Mouse (Mus musculus): Measurements from ENCODE around the gene Rhox2h. TPM values are rescaled to one million over a fixed set of nuclear protein-coding genes. Genes with fewer than 3 reads are reported as not detected.
"Not testable (repeated sequence)": the region's sequence is repeated elsewhere in the genome, so short reads cannot be mapped to it uniquely, and the experiment has no call there.

Rhox2h gene
- not detected in 2 replicates for total RNA-seq (2015)
- not detected in 2 replicates for total RNA-seq (2017)

GRCm38 (mm10) chrX:37673177-37673576 is at the start of gene Rhox2h:
Gene Rhox2h (minus strand): TSS chrX:37673277.
- not testable (repeated sequence) for ATAC-seq (ENCODE audit: poor library complexity, severe bottlenecking)

- ATAC-seq (ENCODE audit: poor library complexity, severe bottlenecking), result no peak
These were observed 28.8 kb upstream of the Rhox2h start for GRCm38 (mm10) chrX:37701821-37702387.

GRCm38 (mm10) chrX:37692261-37692660 is 19.2 kb upstream of the Rhox2h start:
- ATAC-seq (ENCODE audit: poor library complexity, severe bottlenecking), result no peak

- ATAC-seq (ENCODE audit: poor library complexity, severe bottlenecking), result no peak
These were observed 10.1 kb upstream of the Rhox2h start for GRCm38 (mm10) chrX:37683031-37683715.

- not testable (repeated sequence) for ATAC-seq (ENCODE audit: poor library complexity, severe bottlenecking)
These were observed 4.4 kb downstream of the Rhox2h start, which contains the start of gene Rhox3h for GRCm38 (mm10) chrX:37668664-37669063. Gene Rhox3h (minus strand): TSS chrX:37668764.

- ATAC-seq (ENCODE audit: poor library complexity, severe bottlenecking), result not testable (repeated sequence)
These were observed 21.9 kb downstream of the Rhox2h start, which contains the start of gene Rhox4g for GRCm38 (mm10) chrX:37651227-37651626. Gene Rhox4g (minus strand): TSS chrX:37651327.

- not testable (repeated sequence) for ATAC-seq (ENCODE audit: poor library complexity, severe bottlenecking)
These were observed 29.7 kb downstream of the Rhox2h start, which contains the start of gene Rhox2g for GRCm38 (mm10) chrX:37643370-37643769. Gene Rhox2g (minus strand): TSS chrX:37643470.

- ATAC-seq (ENCODE audit: poor library complexity, severe bottlenecking), result not testable (repeated sequence)
These were observed 44.6 kb downstream of the Rhox2h start, which contains the start of gene Rhox3g for GRCm38 (mm10) chrX:37628512-37628911. Gene Rhox3g (minus strand): TSS chrX:37628612.

Other genes starting within 250 kb of the Rhox2h start
- not detected in 2 replicates for gene Rhox4b, start 240.8 kb downstream of the Rhox2h start, total RNA-seq (2015)
- not detected in 2 replicates for gene Rhox4b, start 240.8 kb downstream of the Rhox2h start, total RNA-seq (2017)
- not detected in 2 replicates for gene Rhox2c, start 219.6 kb downstream of the Rhox2h start, total RNA-seq (2015)
- gene Rhox2c, start 219.6 kb downstream of the Rhox2h start, total RNA-seq (2017), result not detected in 2 replicates
- gene Rhox3c, start 214.7 kb downstream of the Rhox2h start, total RNA-seq (2015), result not detected in 2 replicates
- gene Rhox3c, start 214.7 kb downstream of the Rhox2h start, total RNA-seq (2017), result not detected in 2 replicates
- gene Rhox4c, start 192.9 kb downstream of the Rhox2h start, total RNA-seq (2015), result not detected in 2 replicates
- not detected in 2 replicates for gene Rhox4c, start 192.9 kb downstream of the Rhox2h start, total RNA-seq (2017)
- gene Rhox2d, start 179.8 kb downstream of the Rhox2h start, total RNA-seq (2015), result not detected in 2 replicates
- not detected in 2 replicates for gene Rhox2d, start 179.8 kb downstream of the Rhox2h start, total RNA-seq (2017)
- gene Rhox4d, start 158.9 kb downstream of the Rhox2h start, total RNA-seq (2015), result not detected in 2 replicates
- not detected in 2 replicates for gene Rhox4d, start 158.9 kb downstream of the Rhox2h start, total RNA-seq (2017)
- gene Rhox2e, start 142.8 kb downstream of the Rhox2h start, total RNA-seq (2015), result not detected in 2 replicates
- gene Rhox2e, start 142.8 kb downstream of the Rhox2h start, total RNA-seq (2017), result not detected in 2 replicates
- gene Rhox3e, start 131.3 kb downstream of the Rhox2h start, total RNA-seq (2015), result not detected in 2 replicates
- gene Rhox3e, start 131.3 kb downstream of the Rhox2h start, total RNA-seq (2017), result not detected in 2 replicates
- gene Rhox4e, start 115.9 kb downstream of the Rhox2h start, total RNA-seq (2015), result not detected in 2 replicates
- not detected in 2 replicates for gene Rhox4e, start 115.9 kb downstream of the Rhox2h start, total RNA-seq (2017)
- not detected in 2 replicates for gene Rhox2f, start 101.9 kb downstream of the Rhox2h start, total RNA-seq (2015)
- gene Rhox2f, start 101.9 kb downstream of the Rhox2h start, total RNA-seq (2017), result not detected in 2 replicates
- not detected in 2 replicates for gene Rhox3f, start 92.3 kb downstream of the Rhox2h start, total RNA-seq (2015)
- gene Rhox3f, start 92.3 kb downstream of the Rhox2h start, total RNA-seq (2017), result not detected in 2 replicates
- gene Rhox4f, start 65.6 kb downstream of the Rhox2h start, total RNA-seq (2015), result not detected in 2 replicates
- not detected in 2 replicates for gene Rhox4f, start 65.6 kb downstream of the Rhox2h start, total RNA-seq (2017)
- gene Rhox3g, start 44.7 kb downstream of the Rhox2h start, total RNA-seq (2015), result not detected in 2 replicates
- not detected in 2 replicates for gene Rhox3g, start 44.7 kb downstream of the Rhox2h start, total RNA-seq (2017)
- not detected in 2 replicates for gene Rhox2g, start 29.8 kb downstream of the Rhox2h start, total RNA-seq (2015)
- not detected in 2 replicates for gene Rhox2g, start 29.8 kb downstream of the Rhox2h start, total RNA-seq (2017)
- gene Rhox4g, start 21.9 kb downstream of the Rhox2h start, total RNA-seq (2015), result not detected in 2 replicates
- not detected in 2 replicates for gene Rhox4g, start 21.9 kb downstream of the Rhox2h start, total RNA-seq (2017)
- gene Rhox3h, start 4.5 kb downstream of the Rhox2h start, total RNA-seq (2015), result not detected in 2 replicates
- gene Rhox3h, start 4.5 kb downstream of the Rhox2h start, total RNA-seq (2017), result not detected in 2 replicates
- gene Rhox5, start 131.6 kb upstream of the Rhox2h start, total RNA-seq (2015), result not detected in 2 replicates
- gene Rhox5, start 131.6 kb upstream of the Rhox2h start, total RNA-seq (2017), result not detected in 2 replicates
- gene Rhox6, start 153.6 kb upstream of the Rhox2h start, total RNA-seq (2015), result not detected in 2 replicates
- gene Rhox6, start 153.6 kb upstream of the Rhox2h start, total RNA-seq (2017), result not detected in 2 replicates
- not detected in 2 replicates for gene Rhox7a, start 158.4 kb upstream of the Rhox2h start, total RNA-seq (2015)
- not detected in 2 replicates for gene Rhox7a, start 158.4 kb upstream of the Rhox2h start, total RNA-seq (2017)
- 0.31 TPM in 1 of 2 replicates, not detected in the other for gene Rhox8, start 205.7 kb upstream of the Rhox2h start, total RNA-seq (2015)
- not detected in 2 replicates for gene Rhox8, start 205.7 kb upstream of the Rhox2h start, total RNA-seq (2017)
- gene Rhox7b, start 224.0 kb upstream of the Rhox2h start, total RNA-seq (2015), result not detected in 2 replicates
- not detected in 2 replicates for gene Rhox7b, start 224.0 kb upstream of the Rhox2h start, total RNA-seq (2017)
- gene Rhox9, start 228.5 kb upstream of the Rhox2h start, total RNA-seq (2015), result not detected in 2 replicates
- not detected in 2 replicates for gene Rhox9, start 228.5 kb upstream of the Rhox2h start, total RNA-seq (2017)

Data from megakaryocyte, adult 5-6 weeks (primary cell).